Mouse (Mus musculus) heart, postnatal 0 days (tissue): Measurements from ENCODE around the gene Slmap.

Source experiments
- CTCF ChIP-seq: IDR thresholded peaks from 2 replicates; pipeline ENCODE4 v1.5.1; 2016; ENCODE audit warnings: antibody characterized with exemption, control low read depth, low read depth
- EP300 ChIP-seq: IDR thresholded peaks from 2 replicates; pipeline ENCODE4 v1.6.1; 2016; ENCODE audit warnings: antibody characterized with exemption, low read depth

DNA sequence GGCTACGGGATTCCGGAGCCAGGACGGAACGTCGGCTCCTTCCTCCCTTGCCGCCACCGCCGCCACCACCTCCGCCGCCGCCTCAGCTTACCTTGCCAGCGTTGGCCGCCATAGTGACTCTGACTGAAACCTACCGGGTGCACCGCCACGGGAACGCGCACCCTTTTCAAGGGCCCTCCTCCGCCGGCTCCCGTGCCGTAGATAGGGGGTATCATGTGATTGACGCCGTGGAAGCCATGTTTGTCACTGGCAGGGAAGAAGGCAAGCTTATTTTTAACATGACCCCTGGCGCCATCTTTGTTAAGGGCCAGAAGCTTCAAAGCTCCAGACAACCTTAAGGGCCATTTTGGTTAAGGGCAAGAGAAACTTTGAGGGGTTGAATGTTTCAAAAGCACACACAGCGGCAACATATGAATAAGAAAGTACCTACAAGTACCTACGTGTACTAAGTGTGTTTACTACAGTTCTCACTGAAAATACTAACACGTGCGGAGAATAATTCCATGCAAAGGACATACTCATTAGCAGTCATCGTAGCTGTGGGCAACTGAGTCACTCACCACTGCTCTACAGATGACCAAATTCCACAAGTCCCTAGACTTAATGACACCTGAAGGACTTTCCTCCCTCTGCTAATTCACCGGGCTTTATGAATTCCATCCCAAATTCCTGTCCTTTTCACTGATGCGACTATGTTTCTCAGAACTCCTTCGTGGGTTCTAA lies at the start of gene Slmap:
- no peak for TF ChIP-seq CTCF
- no peak for TF ChIP-seq EP300
